Mouse (Mus musculus) testis, adult 2 months (tissue): ENCODE results near the gene Ltbp4.

ENCODE experiments used
- CTCF ChIP-seq: fragments of 200-500 bp; IDR thresholded peaks from 2 replicates; pipeline ENCODE4 v1.5.1; 2012; ENCODE audit warnings: low read depth, mild to moderate bottlenecking, inconsistent platforms, low read length, moderate library complexity; ENCODE audit not compliant: control insufficient read depth, insufficient read depth, insufficient replicate concordance
- POLR2A ChIP-seq: fragments of 200-500 bp; IDR thresholded peaks from 2 replicates; pipeline ENCODE4 v1.6.1; 2012; ENCODE audit warnings: low read depth, mild to moderate bottlenecking, inconsistent platforms, low read length, moderate library complexity; ENCODE audit not compliant: control insufficient read depth

DNA sequence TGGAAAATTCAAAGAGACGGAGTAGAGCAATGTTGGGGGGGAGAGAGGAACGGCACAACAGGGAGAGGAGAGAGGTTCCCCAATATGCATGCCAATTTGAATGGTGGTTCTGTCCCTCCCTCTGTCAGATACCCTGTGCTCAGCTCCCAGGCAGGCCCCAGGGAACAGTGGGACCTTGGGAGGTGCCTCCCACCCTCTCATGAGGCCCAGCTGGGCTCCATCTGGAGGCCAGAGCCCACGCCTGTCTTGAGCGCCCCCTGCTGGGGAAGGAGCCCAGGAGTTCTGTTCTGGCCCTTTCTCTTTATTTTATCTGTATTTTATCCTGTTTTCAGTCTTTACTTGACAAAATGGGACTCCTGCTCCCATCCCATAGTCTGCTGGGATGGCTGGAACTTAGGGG, 47.2 kb upstream of the Ltbp4 start:
- no peak for TF ChIP-seq POLR2A
- TF ChIP-seq CTCF, result peak; percentile 65; the same call in 1 of the 2 replicates
